Mouse (Mus musculus): ENCODE measurements around the gene Hdac9.

- TF ChIP-seq CTCF (IDR thresholded peaks at IDR 0.05; ENCODE audit: low read depth, low read length) (no peak), POLR2A (IDR thresholded peaks at IDR 0.05; ENCODE audit: extremely low read depth, insufficient read depth, low read length) (no peak)
Observed at GRCm38 (mm10) chr12:34562331-34562730, 354.6 kb downstream of the Hdac9 start.

Measured in liver, adult 2 months (tissue).